Mouse (Mus musculus): ENCODE results near the gene Tshz3. TPM values are rescaled to one million over a fixed set of nuclear protein-coding genes. Genes with fewer than 3 reads are reported as not detected.

The Tshz3 gene
- polyA plus RNA-seq, 1 experiment from 2014 or later = 23.3 TPM

GRCm38 (mm10) chr7:36707681-36708350, 9.9 kb downstream of the Tshz3 start:
- H3K4me3 ChIP-seq (ENCODE audit: low read depth, low read length) = peak overlapping the region; percentile 25
- peak overlapping the region; percentile 58 for H3K4me2 ChIP-seq
- H3K27me3 ChIP-seq (ENCODE audit: insufficient read depth, low read length) = no peaks in the 10 kb centered on the region
- H3K4me1 ChIP-seq (ENCODE audit: insufficient read depth) = peaks cover 24% of the 10 kb centered on the region
- TF ChIP-seq CTCF (IDR thresholded peaks at IDR 0.05; ENCODE audit: low read depth) = no peak
- 6% methylated on average over 17 of the region's 17 CpGs for WGBS
- peak; percentile 80 for ATAC-seq (ENCODE audit: insufficient read depth)
- H3K9ac ChIP-seq = 0 out of 2 replicates have a peak overlapping the region, but pooled peaks have one; percentile 16
- H3K36me3 ChIP-seq (ENCODE audit: insufficient read depth) = 0 out of 2 replicates have a peak, but pooled peaks cover 3% of the 10 kb centered on the region
- peak overlapping the region; percentile 81 for H3K27ac ChIP-seq (ENCODE audit: low read depth)
- peak; percentile 79 for DNase-seq
- no peaks in the 10 kb centered on the region for H3K9me3 ChIP-seq (ENCODE audit: low read depth, low read length)

GRCm38 (mm10) chr7:36708823-36709222, 10.9 kb downstream of the Tshz3 start:
- Histone ChIP-seq H3K4me2 (peak overlapping the region; percentile 58), H3K4me1 (ENCODE audit: insufficient read depth) (peaks cover 24% of the 10 kb centered on the region), H3K4me3 (ENCODE audit: low read depth, low read length) (peak overlapping the region; percentile 25; the same call in 1 of the 2 replicates), H3K27me3 (ENCODE audit: insufficient read depth, low read length) (no peaks in the 10 kb centered on the region), H3K27ac (ENCODE audit: low read depth) (peak overlapping the region; percentile 81), H3K9ac (no peak overlapping the region), H3K9me3 (ENCODE audit: low read depth, low read length) (no peaks in the 10 kb centered on the region), H3K36me3 (ENCODE audit: insufficient read depth) (no peaks in the 10 kb centered on the region)
- 12% methylated on average over 3 of the region's 3 CpGs for WGBS
- TF ChIP-seq CTCF (IDR thresholded peaks at IDR 0.05; ENCODE audit: low read depth) = no peak
- 0 out of 2 replicates have a peak, but pooled peaks have one; percentile 18 for ATAC-seq (ENCODE audit: insufficient read depth)
- DNase-seq = peak; percentile 66

GRCm38 (mm10) chr7:36709239-36709638, 11.3 kb downstream of the Tshz3 start:
- DNase-seq = peak; percentile 89
- 9% methylated on average over 2 of the region's 2 CpGs for WGBS
- Histone ChIP-seq H3K9me3 (ENCODE audit: low read depth, low read length) (no peaks in the 10 kb centered on the region), H3K4me1 (ENCODE audit: insufficient read depth) (peaks cover 24% of the 10 kb centered on the region), H3K27ac (ENCODE audit: low read depth) (peak overlapping the region; percentile 15; the same call in 1 of the 2 replicates), H3K9ac (no peak overlapping the region), H3K4me2 (no peak overlapping the region), H3K36me3 (ENCODE audit: insufficient read depth) (no peaks in the 10 kb centered on the region), H3K27me3 (ENCODE audit: insufficient read depth, low read length) (no peaks in the 10 kb centered on the region), H3K4me3 (ENCODE audit: low read depth, low read length) (no peak overlapping the region)
- TF ChIP-seq CTCF (IDR thresholded peaks at IDR 0.05; ENCODE audit: low read depth) = peak; percentile 84
- ATAC-seq (ENCODE audit: insufficient read depth) = peak; percentile 78

- H3K27me3 ChIP-seq (ENCODE audit: insufficient read depth, low read length) = no peaks in the 10 kb centered on the region
- no peaks in the 10 kb centered on the region for H3K36me3 ChIP-seq (ENCODE audit: insufficient read depth)
- no peaks in the 10 kb centered on the region for H3K9me3 ChIP-seq (ENCODE audit: low read depth, low read length)
- H3K9ac ChIP-seq = no peak overlapping the region
- 0 out of 2 replicates have a peak overlapping the region, but pooled peaks have one; percentile 20 for H3K4me2 ChIP-seq
- no peak for TF ChIP-seq CTCF (IDR thresholded peaks at IDR 0.05; ENCODE audit: low read depth)
- peak overlapping the region; percentile 15; the same call in 1 of the 2 replicates for H3K27ac ChIP-seq (ENCODE audit: low read depth)
- H3K4me1 ChIP-seq (ENCODE audit: insufficient read depth) = peaks cover 24% of the 10 kb centered on the region
- no peak overlapping the region for H3K4me3 ChIP-seq (ENCODE audit: low read depth, low read length)
- no peak for DNase-seq
- ATAC-seq (ENCODE audit: insufficient read depth) = no peak
- WGBS = 24% methylated on average over 12 of the region's 12 CpGs
Measured at GRCm38 (mm10) chr7:36709974-36710373, 12.1 kb downstream of the Tshz3 start.

GRCm38 (mm10) chr7:36710387-36710786, 12.5 kb downstream of the Tshz3 start:
- WGBS = 34% methylated on average over 6 of the region's 6 CpGs
- DNase-seq (no peak), ATAC-seq (ENCODE audit: insufficient read depth) (no peak)
- no peak for TF ChIP-seq CTCF (IDR thresholded peaks at IDR 0.05; ENCODE audit: low read depth)
- H3K36me3 ChIP-seq (ENCODE audit: insufficient read depth) = no peaks in the 10 kb centered on the region
- no peaks in the 10 kb centered on the region for H3K9me3 ChIP-seq (ENCODE audit: low read depth, low read length)
- H3K4me2 ChIP-seq = 0 out of 2 replicates have a peak overlapping the region, but pooled peaks have one; percentile 20
- H3K9ac ChIP-seq = no peak overlapping the region
- no peak overlapping the region for H3K4me3 ChIP-seq (ENCODE audit: low read depth, low read length)
- H3K4me1 ChIP-seq (ENCODE audit: insufficient read depth) = peaks cover 24% of the 10 kb centered on the region
- no peaks in the 10 kb centered on the region for H3K27me3 ChIP-seq (ENCODE audit: insufficient read depth, low read length)
- H3K27ac ChIP-seq (ENCODE audit: low read depth) = no peak overlapping the region

GRCm38 (mm10) chr7:36711766-36712165, 13.8 kb downstream of the Tshz3 start:
- ATAC-seq (ENCODE audit: insufficient read depth) (no peak), DNase-seq (peak; percentile 39)
- no peak overlapping the region for H3K27ac ChIP-seq (ENCODE audit: low read depth)
- 0 out of 2 replicates have a peak, but pooled peaks cover 3% of the 10 kb centered on the region for H3K36me3 ChIP-seq (ENCODE audit: insufficient read depth)
- no peak overlapping the region for H3K4me3 ChIP-seq (ENCODE audit: low read depth, low read length)
- H3K9me3 ChIP-seq (ENCODE audit: low read depth, low read length) = no peaks in the 10 kb centered on the region
- TF ChIP-seq CTCF (IDR thresholded peaks at IDR 0.05; ENCODE audit: low read depth) = peak; percentile 18; the same call in 1 of the 2 replicates
- WGBS = 62% methylated on average over 2 of the region's 2 CpGs
- H3K4me1 ChIP-seq (ENCODE audit: insufficient read depth) = peaks cover 16% of the 10 kb centered on the region; the same call in 1 of the 2 replicates
- H3K4me2 ChIP-seq = no peak overlapping the region
- H3K9ac ChIP-seq = no peak overlapping the region
- no peaks in the 10 kb centered on the region for H3K27me3 ChIP-seq (ENCODE audit: insufficient read depth, low read length)

GRCm38 (mm10) chr7:36714323-36714722, 16.4 kb downstream of the Tshz3 start:
- no peaks in the 10 kb centered on the region for H3K9me3 ChIP-seq (ENCODE audit: low read depth, low read length)
- no peak for DNase-seq
- 0 out of 2 replicates have a peak, but pooled peaks cover 3% of the 10 kb centered on the region for H3K36me3 ChIP-seq (ENCODE audit: insufficient read depth)
- H3K4me2 ChIP-seq = no peak overlapping the region
- TF ChIP-seq CTCF (IDR thresholded peaks at IDR 0.05; ENCODE audit: low read depth) = no peak
- H3K4me1 ChIP-seq (ENCODE audit: insufficient read depth) = peaks cover 4% of the 10 kb centered on the region; the same call in 1 of the 2 replicates
- H3K9ac ChIP-seq = no peak overlapping the region
- 68% methylated on average over 7 of the region's 7 CpGs for WGBS
- H3K4me3 ChIP-seq (ENCODE audit: low read depth, low read length) = no peak overlapping the region
- no peaks in the 10 kb centered on the region for H3K27me3 ChIP-seq (ENCODE audit: insufficient read depth, low read length)
- H3K27ac ChIP-seq (ENCODE audit: low read depth) = no peak overlapping the region
- ATAC-seq (ENCODE audit: insufficient read depth) = no peak

All from lung, embryonic 14.5 days (tissue).